Mouse (Mus musculus) spleen, postnatal 36 days (tissue): ENCODE data around the gene Pdcl3.

Experiments used
- DNase-seq, 2 experiments: peaks; one replicate each; pipeline ENCODE4 v3.0.0; 2022; ENCODE audit warnings: low spot score in 2 of 2, mixed read lengths in 1 of 2

The Pdcl3 gene

DNA sequence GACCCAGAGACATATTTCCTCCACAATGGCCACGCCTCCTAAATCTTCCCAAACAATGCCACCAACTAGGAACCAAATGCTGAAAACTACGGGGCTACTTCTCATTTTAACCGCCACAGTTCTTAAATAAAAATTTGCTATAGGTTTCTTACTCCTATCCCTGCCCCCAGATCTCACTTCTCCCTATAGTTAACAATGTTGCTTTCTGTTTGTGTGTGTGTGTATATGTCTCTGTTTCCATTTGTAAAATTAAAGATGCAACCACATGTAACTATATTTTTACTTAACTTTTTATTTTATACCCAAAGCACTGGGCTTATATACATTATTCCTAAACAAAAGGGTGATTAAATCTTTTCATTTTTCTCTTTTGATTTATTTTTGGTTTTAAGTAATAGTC is at the start of gene Pdcl3:
Gene Pdcl3, plus strand, starts transcription at position 301 of the 400 bp plus-strand sequence.
- no peak for DNase-seq

DNA sequence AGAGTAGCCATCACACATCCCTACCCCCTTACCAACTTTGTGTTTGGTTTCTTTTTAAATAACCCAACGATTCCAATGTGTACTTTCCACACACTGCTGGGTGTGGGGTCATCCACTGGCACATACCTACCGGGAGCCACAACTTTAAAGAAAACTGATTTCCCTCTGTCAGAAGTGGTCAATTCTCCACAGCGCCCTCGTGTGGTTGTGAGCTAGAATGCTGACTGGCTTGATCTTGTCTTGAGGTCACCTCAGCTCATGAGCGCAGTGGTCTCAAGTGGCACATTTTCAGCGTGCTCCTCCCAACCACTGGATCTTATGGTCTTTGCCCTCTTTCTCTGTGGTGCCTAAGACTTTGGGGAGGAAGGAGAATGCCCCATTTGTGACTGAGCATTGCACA is 48.6 kb upstream of the Pdcl3 start:
- DNase-seq: no peak

DNA sequence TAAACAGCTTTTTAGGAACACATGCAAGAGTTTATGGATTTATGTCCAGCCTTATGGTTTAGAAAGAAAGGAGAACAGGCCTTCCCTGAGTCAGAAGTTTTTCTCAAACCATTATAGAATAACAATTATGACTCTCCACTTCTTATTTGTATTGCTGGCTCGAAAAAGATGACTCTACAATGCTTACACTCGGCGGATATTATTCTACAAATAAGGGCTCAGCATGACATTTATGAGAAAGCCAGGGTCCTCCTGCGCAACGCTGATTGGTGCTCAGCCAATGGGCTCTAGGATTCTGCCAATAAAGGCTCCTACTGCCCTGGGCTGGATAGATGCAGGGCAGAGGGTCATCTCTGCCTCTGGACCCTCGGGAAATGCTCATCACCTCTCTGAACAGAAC is 46.6 kb upstream of the Pdcl3 start, which contains the start of gene Nms:
Gene Nms, plus strand, starts transcription at position 301 of the 400 bp plus-strand sequence.
- DNase-seq: no peak

DNA sequence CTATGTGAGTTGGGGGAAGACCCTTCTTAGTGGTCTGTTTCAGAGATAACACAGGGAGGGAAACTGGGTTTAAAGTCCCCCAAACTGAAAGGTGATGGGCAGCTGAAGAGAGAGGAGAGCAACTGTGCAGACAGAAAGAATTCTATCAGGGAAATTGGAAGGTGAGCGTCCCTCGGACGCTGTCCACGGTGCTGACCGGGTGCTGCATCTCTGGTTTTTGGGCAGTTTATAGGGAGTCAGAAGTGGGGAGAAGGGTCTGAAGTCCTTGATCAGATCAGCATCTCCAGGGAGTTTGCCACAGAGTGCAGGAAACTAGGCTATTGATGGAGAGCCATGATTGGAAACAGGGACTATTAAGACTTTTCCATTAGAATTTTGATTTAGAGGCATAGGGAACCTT is 45.8 kb upstream of the Pdcl3 start:
- no peak for DNase-seq

DNA sequence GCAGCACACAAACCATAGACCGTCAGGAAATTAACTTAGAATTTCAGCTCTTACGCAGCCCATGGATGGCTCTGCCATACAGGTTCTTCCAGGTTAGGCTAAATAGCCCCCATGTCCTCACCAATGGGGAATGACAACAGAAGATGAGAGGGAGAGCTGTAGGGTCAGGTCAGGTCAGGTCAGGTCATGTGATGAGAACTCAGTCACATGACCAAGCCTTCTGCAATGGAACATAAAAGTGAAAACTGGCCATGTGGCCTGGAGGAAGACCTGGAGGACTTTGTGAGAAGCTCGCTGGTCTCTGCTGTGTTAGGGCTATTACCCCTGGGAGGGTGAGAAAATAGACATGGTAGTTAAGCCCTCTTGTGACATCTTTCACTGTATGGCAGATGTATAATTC is 29.0 kb upstream of the Pdcl3 start:
- no peak for DNase-seq

DNA sequence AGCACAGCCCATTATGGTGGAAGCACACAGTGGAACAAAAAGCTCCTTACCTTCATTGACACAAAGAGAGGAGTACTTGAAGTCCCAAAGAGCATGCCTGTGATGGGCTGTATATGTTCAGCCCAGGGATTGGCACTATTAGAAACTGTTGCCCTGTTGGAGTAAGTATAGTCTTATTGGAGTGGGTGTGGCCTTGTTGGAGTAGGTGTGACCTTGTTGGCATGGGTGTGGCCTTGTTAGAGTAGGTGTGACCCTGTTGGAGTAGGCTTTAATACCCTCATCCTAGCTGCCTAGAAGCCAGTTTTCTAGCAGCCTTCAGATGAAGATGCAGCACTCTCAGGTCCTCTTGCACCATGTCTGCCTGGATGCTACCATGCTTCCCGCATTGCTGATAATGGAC is 16.3 kb upstream of the Pdcl3 start:
- no peak for DNase-seq

DNA sequence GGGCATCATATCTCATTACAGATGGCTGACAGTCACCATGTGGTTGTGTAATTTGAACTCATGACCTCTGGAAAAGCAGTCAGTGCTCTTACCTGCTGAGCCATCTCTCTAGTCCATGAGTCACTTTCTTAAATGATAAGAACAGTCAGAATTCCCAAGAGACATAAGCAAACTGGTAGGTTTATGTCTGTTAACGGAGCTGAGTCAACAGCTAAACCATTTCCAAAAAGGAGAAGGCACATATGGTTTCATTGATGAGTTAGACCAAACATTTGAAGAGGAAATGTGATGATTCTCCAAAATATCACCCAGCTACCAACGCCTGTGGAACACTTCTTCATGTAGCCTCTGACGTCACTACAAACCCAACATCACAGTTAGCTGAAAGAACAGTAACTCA is 13.7 kb upstream of the Pdcl3 start:
- no peak for DNase-seq

DNA sequence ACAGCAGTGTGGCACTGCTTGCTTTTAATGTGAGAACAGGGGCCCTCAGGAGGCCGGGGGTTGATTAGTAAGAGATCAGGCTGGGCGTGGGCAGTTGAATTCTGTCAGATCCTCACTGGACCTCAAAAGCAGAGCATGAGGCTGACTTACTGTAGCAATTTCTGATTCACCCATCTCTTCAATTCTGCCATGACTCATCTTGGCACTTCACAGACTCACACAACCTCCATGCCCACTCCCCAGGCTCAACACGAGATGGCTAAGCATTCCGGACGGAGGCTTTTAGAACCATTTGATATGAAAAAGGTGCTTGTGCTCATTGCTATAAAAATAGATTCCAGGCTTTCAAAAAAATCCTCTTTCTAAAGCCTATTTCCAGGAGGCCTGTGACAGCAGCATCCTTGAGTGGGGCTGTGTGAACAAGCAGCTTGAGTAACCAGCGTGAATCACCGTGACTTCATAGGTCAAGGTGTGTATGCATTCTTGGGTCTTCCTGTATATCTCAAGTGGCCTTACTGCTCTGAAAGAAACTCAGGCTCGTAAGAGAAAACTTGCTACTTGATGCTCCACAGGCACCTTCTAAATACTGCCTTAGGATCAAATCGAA is 12.3 kb upstream of the Pdcl3 start:
- no peak for DNase-seq

DNA sequence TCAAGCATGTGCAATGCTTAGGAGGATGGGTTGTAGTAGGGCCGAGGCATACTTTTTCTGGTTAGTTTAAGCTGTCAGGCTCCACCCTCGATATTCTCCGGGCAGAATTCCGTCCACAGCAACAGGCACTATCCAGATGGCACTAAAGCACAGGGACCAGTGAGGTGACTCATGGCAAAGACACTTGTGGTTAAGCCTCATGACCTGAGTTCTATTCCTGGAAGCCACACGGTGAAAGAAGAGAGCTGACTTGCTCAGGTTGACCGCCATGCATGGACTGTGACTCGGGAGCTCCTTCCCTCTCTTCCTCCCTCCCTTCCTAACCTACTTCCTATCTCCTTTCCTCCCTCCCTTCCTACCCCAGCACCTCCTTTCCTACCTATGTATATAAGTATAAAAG is 5.5 kb upstream of the Pdcl3 start:
- no peak for DNase-seq

DNA sequence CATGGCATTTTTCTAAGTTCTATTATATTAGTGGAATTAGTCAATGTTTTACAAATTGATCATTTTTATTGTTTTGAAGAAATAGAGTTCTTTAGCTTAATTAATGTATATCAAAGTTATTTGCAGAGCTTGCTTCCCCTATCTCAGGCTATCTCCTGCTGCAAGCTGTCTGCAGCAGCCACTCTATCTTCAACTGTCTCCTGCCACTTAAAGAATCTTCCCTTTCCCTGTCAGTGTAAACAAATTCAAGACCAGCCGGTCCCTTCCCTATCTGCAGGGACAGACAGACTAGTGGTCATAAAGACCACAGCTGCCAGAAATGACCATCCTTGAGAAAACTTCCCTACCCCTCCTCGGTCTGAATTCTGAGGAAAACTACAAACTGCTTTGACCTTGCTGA is 1.5 kb upstream of the Pdcl3 start:
- DNase-seq: no peak

DNA sequence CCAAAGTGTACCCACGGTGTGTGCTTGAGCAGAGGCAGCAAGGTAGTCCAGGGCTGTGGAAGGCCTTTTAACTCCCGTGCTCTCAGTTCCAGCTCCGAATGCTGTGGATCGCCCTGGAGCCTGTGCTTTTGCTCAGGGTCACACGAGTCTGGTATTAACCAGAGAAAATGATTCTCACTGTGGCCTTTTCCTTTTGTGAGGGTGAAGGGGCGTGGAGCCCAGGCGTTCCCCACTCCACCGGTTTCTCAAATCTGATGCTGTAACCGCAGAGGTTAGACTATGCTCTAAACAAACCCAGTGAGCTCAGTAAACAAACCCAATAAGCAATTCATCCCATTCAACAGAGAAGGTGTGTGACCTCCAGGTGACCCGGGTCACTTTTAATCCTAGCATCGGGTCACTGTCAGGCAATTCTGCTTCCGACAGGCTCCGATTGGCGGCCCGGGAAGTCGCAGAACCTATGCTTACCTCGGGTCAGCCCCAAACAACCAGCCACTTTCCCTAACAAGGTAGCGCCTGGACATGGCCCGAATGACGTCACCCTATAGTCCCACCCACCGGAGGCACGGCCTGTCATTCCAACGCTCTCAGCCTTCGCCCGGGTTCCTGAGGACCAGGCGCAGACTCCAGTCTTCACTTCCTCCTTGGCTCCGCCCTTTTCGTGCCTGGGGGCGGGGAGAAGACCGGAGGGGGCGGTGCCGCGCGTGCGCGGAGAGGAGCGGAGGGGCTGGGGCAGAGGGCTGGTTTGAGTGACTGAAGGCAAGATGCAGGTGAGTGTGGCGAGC is 1.9 kb downstream of the Pdcl3 start:
- peak; percentile 92 to 94 for DNase-seq

DNA sequence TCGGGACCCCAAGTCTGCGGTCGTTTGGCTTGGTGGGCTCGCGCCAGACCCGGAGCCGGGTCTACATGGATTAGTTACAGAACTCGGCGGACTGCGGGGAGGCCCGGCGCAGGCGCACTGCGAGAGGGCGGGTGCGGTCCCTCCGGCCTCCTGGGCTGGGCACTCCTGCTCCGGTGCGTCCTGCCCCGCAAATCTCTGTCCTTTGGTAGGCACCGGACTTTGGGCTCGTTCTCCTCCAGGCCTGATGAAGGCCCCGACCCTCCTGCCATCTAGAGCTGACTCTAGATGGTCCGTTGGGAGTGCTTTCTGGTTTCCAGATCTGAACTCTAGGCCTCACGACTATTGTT is 2.4 kb downstream of the Pdcl3 start:
- DNase-seq: no peak

DNA sequence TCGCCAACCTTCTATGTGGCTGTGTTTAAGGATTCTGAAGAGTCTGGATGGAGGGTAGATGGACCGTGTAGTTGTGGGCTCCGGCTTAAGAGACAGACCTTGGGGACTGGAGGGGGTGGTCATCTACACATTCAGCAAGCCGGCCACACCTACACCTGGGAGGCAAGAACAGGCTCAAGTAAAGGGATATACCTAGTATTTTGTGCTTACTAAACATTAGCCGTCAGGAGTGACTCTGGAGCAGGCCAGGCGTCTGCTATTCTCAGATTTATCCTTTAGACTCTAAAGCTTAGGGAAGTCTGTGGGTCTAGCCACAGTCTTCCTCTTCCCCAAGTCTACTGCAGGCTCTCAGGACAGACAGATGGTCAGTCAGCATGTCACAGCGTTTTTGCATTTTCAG is 2.9 kb downstream of the Pdcl3 start:
- no peak for DNase-seq

DNA sequence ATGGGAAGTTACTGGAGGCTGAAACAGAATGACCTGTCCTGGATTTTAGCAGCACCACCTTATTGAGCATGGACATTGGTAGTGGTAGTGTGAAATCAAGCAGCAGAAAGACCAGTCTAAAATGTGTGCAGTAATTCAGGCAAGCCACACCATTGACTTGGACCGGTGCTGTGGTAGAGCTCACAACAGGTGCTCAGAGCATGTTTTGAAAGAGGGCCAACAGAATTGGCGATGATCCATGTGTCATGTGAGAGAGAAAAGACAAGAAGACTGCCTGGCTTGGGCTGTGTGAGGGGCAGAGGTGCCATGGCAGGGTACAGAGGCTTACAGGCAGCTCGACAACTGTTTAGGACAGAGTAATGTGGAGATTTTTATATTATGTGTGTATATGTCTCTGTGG is 7.0 kb downstream of the Pdcl3 start:
- no peak for DNase-seq

DNA sequence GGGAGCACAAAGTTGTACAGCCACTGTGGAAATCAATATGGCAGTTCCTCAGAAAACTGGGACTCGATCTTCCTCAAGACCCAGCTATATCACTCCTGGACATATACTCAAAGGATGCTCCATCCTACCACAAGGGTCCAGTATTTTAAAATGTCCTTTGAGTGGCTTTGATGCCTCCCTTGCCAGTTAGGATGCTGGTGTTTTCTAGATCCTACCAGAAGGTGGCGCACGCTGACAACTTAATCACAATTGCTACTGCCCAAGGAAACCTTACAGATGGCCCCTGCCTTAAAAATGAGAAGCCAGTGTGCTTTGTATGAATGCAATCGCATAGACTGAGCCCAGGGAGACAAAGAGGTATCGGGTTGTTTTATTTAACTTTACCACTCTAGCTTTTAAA is 15.7 kb downstream of the Pdcl3 start:
- peak; percentile 38 to 41 for DNase-seq

DNA sequence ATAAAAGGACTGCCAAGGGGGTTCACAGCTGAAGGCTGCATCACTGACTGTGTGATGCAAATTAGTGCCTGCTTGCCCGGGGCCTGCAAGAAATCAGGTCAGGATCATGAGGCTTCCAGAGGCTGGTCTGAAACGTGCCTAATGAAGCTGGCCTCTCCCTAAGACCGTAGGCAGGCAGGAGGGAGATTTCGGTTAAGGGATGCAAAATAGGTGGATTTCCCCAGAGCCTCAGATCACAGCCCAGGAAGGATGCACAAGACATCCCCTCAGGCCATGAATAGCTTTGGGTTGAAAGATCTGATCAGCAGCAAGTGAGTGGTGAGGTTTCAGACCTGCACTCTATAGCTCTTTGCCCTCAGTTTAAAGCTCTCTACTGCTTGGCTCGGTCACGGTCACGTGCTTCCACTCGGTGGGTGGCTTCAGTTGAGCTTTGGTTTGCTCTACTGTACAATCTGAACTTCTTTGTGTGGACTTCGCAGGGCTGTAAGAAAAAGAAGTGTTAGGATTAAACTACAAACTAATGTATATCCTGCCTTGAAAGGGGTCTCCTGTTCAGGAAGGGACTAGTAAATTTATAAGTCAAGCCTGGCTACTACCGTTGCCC is 20.4 kb downstream of the Pdcl3 start:
- DNase-seq: no peak

DNA sequence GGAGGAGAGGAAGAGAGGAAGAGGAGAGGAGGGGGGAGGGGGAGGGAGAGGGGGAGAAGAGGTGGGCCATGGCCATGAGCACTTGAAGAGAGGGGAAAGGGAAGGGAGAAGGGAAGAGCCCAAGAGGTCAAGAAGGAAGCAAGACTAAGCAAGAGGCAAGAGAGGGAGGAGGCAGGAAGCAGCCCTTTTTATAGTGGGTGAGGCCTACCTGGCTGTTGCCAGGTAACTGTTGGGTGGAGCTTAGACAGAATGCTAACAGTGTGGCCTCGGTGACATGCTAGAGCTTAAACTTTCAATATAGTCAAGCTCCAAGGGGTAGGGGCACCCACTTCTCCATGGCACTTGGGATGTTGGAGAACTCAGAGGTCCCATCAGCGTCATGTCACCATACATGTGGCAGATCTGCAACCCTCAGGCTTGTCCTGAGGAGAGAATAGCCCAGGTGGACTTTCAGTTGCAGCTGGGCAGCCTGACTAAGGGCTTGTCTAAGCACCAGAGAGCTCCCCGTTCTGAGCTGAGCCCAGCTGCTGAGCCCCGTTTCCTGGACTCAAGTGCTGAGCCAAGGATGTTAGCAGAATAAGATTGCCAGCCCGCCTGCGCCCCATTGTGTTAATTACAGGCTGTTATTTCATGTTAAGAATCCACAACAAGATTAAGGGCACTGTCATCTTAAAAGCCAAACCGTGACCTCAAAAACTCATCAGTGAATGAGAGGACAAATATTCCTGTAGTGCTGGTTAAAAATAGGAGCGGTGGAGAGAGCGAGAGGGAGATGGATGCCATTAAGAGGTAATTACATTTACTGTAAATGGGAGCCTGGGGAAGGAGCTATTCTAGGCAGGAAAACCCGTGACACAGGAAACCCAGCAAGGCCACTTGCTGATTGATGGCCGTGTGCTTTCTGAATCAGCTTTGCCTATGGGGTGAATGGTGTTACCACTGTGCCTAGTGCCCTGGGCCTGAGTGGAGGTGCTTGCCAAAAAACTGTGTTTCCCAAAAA is 21.7 kb downstream of the Pdcl3 start:
- no peak for DNase-seq

DNA sequence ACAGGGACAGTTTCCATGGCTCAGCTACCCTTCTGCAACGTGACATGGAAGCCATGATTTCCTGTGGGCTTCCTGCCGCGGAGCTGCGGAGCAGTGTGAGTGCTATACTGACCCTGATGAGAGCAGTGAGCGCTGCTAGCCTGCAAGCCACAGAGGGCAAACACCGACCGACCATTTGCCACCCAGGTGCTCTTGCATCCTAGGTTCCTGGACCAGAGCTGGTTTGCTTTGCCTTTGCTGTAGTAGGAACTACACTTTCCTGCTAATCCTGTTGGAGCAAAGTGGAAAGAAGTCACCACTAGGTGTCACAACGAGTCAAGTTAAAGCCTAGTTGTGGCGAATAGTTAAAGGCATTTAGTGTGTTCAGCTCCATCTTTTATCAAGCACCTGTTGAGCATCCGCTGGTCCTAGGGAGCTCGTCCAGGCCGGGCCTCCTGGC is 25.2 kb downstream of the Pdcl3 start:
- DNase-seq: peak; percentile 14 to 35

DNA sequence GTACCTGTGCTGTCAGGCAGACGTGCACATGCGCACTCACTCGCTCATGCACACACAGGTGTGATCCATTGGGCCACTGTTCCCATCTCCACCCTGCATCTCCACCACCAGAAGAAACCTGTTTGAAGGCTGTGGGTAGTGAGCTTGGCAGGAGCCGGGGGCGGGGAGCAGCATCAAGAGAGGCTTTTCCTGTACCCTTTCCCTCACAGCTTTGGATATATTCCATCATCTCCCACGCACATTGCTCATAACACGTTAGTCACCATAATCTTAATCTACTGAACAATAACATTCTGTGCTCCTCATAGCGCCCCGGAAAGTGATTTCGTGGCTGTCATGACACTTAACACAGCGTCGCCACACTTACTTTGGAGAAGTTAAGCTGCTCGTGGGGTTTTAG is 27.2 kb downstream of the Pdcl3 start:
- DNase-seq: no peak

DNA sequence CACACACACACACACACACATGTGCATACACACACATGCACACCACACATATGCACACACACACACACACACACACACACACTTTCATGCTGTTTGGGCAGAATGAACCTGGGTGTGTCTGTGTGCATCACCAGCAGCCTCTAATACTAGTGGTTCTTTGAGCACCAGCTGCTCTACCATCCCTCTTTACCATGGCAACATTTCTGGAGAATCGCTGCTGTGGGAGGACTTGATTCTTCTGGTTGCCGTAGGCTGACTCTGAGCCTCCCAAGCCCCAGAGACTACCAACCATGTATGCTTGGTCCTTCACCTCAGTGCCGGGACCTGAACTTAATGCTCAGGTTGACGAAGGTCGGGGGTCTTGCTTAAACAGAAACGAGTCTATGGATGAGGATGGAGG is 28.4 kb downstream of the Pdcl3 start:
- DNase-seq: no peak

DNA sequence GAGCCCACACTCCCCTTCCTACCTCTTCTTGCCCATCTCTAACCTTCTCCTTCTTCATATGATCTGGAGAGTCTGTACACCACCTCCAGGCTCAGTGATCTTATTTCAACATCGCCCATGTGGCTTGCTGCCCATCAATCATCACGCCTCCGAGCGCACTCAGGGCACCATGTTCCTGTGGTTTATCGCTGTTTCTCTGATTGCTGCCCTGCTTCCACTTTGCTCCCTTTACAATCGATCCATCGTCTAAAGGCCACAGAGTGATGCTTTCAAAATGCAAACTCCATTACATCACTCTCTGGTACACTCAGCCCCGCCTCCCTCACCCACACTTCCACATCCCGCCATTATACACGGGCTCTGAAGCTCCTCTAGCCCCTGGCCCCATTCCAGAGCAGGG is 30.1 kb downstream of the Pdcl3 start:
- no peak for DNase-seq

DNA sequence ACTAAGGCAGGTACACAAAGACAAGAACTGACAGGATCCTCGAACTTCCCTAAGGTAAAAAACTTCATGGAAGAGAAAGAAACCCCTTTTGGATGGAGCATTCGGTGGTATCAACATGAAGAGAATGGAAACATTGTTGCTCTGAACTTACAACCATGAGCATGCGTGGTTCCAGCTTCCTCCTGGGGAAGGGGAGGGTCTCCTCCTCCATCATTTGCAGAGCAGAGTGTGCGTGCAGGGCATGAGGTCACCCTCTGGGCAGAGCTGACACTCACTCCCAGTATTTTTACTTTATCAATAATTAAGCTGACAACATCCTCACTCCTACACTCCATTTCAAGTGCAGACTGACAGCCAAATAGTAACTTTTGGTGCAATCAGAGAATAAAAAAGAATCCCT is 32.5 kb downstream of the Pdcl3 start:
- DNase-seq: no peak
